Mouse (Mus musculus) kidney, adult 2 months (tissue): ENCODE measurements around the gene Ifit3b.

Experiments used
- CTCF ChIP-seq: fragments of 200-500 bp; conservative IDR thresholded peaks from 2 replicates; pipeline ENCODE4 v1.5.1; 2011; ENCODE audit warnings: low read depth, mild to moderate bottlenecking, control low read depth, low read length, moderate library complexity, mixed read lengths; ENCODE audit not compliant: insufficient read depth, insufficient read length
- POLR2A ChIP-seq: fragments of 200-500 bp; IDR thresholded peaks from one replicate; pipeline ENCODE4 v1.6.1; 2011; ENCODE audit warnings: low read depth, low read length, control low read depth

GRCm38 (mm10) chr19:34605472-34605871, 2.3 kb upstream of the Ifit3b start:
- TF ChIP-seq CTCF (no peak), POLR2A (no peak)
